16 mouse cellular contexts compared by ENCODE assay signal in the genomic region with DNA sequence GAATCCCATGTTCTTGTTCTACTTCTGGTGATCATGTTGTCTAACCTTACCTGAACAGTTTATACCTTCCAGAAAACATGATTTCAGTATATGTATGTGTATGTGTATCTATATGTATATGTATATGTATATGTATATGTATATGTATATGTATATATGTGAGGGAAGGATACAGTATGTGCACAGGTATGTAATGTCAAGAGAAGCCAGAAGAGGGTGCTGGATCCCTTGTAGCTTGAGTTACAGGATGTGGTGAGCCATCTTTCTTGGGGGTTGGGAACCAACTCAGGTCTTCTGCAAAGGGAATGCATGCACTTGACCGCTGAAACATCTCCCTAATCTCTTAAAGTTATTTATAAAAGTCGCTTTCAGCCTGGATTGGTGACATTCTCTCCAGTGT.
DNase-seq lines count a peak whose midpoint lies in the region; ATAC-seq and TF ChIP-seq lines count a peak whose summit lies in the region.
"Had no signal": no experiment of that assay in that cellular context is flagged by ENCODE, and none has a peak within 500 bp of the region (broad histone marks: within the 10 kb centered on the region; RNA-seq: fewer than 3 reads in every experiment).

No protein-coding gene starts in this region.

- TF ChIP-seq RAD21 in CH12.LX (IDR thresholded peaks at IDR 0.05; ENCODE audit: low read depth, low read length) = peak; percentile 34

- H3K79me2 ChIP-seq in CH12.LX (replicated peaks; ENCODE audit: control insufficient read depth, extremely low read depth, insufficient read depth, poor library complexity, severe bottlenecking) = no peaks in the 10 kb centered on the region

- 84% methylated on average over 2 of the region's 2 CpGs for WGBS in embryonic facial prominence, embryonic 11.5 days
- 81% methylated on average over 2 of the region's 2 CpGs for WGBS in embryonic facial prominence, embryonic 10.5 days
- WGBS in lung, postnatal 0 days = 90% methylated on average over 2 of the region's 2 CpGs

- ATAC-seq in embryonic facial prominence, embryonic 11.5 days (replicated peaks; ENCODE audit: insufficient number of reproducible peaks, low FRiP score, low TSS enrichment, low read depth) = no peak
- ATAC-seq in lung, postnatal 0 days = no peak
- ATAC-seq: intestine, embryonic 16.5 days; Patski had no signal

- no peaks in the 10 kb centered on the region for H3K27me3 ChIP-seq in embryonic facial prominence, embryonic 11.5 days (ENCODE audit: control insufficient read depth, insufficient read depth, low read length)
- H3K27me3 ChIP-seq in embryonic facial prominence, embryonic 10.5 days (replicated peaks; ENCODE audit: low read depth, poor library complexity, severe bottlenecking) = no peaks in the 10 kb centered on the region
- H3K27me3 ChIP-seq in lung, postnatal 0 days (replicated peaks; ENCODE audit: insufficient read depth, low read length) = no peaks in the 10 kb centered on the region
- H3K27me3 ChIP-seq in CH12.LX (replicated peaks) = no peaks in the 10 kb centered on the region
- H3K27me3 ChIP-seq: midbrain, embryonic 12.5 days had no signal

- peak; percentile 25 for DNase-seq in embryonic facial prominence, embryonic 11.5 days (ENCODE audit: low spot score)
- no peak for DNase-seq in embryonic facial prominence, embryonic 10.5 days (ENCODE audit: low spot score)
- no peak for DNase-seq in lung, postnatal 0 days (ENCODE audit: low spot score)
- no peak for DNase-seq in lung, postnatal 36 days
- peak; percentile 30 for DNase-seq in CH12.LX (ENCODE audit: extremely low read depth)
- peak; percentile 0 for DNase-seq in induced T-regulatory cell, adult 2 months (ENCODE audit: low read depth)
- DNase-seq in c-Kit-positive CD71-positive TER-119-positive erythroid progenitor cells, embryonic 14.5 days (ENCODE audit: low spot score) = no peak
- no peak for DNase-seq in layer of hippocampus, postnatal 25 days (ENCODE audit: extremely low spot score in 1 of 2, low spot score in 1 of 2)

- no peak overlapping the region for H3K4me3 ChIP-seq in embryonic facial prominence, embryonic 11.5 days (ENCODE audit: low read depth, low read length)
- H3K4me3 ChIP-seq in embryonic facial prominence, embryonic 10.5 days = no peak overlapping the region
- H3K4me3 ChIP-seq in lung, postnatal 0 days (ENCODE audit: low read depth, low read length) = no peak overlapping the region
- no peak overlapping the region for H3K4me3 ChIP-seq in CH12.LX (replicated peaks in 1 of 3; ENCODE audit: low read depth in 2 of 3, low read length in 2 of 3, poor library complexity in 1 of 3)
- H3K4me3 ChIP-seq: forebrain, embryonic 10.5 days; left cerebral cortex, adult 2 months; midbrain, embryonic 12.5 days had no signal

- TF ChIP-seq POLR2A in CH12.LX (IDR thresholded peaks at IDR 0.05; ENCODE audit: low read depth, low read length) = no peak

- 0 out of 2 replicates have a peak, but pooled peaks have one; percentile 2 for TF ChIP-seq CTCF in lung, postnatal 0 days (IDR thresholded peaks at IDR 0.05)
- peak in 1 of 2 experiments; percentile 50; a peak in 2 of 4 replicates for TF ChIP-seq CTCF in CH12.LX (conservative IDR thresholded peaks at IDR 0.05 in 1 of 2, IDR thresholded peaks at IDR 0.05 in 1 of 2; ENCODE audit: low read depth in 2 of 2, low read length in 2 of 2)

- in situ Hi-C loops in CH12.LX (cut with MboI; ENCODE audit: low pct_ligation_motif_present, low pct_unique_long_range_greater_than_20kb, low sequenced_read_pairs) = no loop called here

- H3K4me2 ChIP-seq in embryonic facial prominence, embryonic 11.5 days (ENCODE audit: low read depth, low read length) = no peak overlapping the region
- no peak overlapping the region for H3K4me2 ChIP-seq in lung, postnatal 0 days (replicated peaks; ENCODE audit: low read depth, low read length)
- no peak overlapping the region for H3K4me2 ChIP-seq in CH12.LX (ENCODE audit: insufficient read depth, low read depth, poor library complexity, severe bottlenecking)
- H3K4me2 ChIP-seq: liver, embryonic 11.5 days; lung, embryonic 14.5 days; midbrain, embryonic 12.5 days had no signal

- TF ChIP-seq EP300 in lung, postnatal 0 days (IDR thresholded peaks at IDR 0.05) = no peak
- TF ChIP-seq EP300 in CH12.LX (IDR thresholded peaks at IDR 0.05; ENCODE audit: low read length) = no peak

- H3K27ac ChIP-seq in embryonic facial prominence, embryonic 11.5 days (replicated peaks; ENCODE audit: low read depth, low read length) = no peak overlapping the region
- H3K27ac ChIP-seq in embryonic facial prominence, embryonic 10.5 days (replicated peaks) = no peak overlapping the region
- no peak overlapping the region for H3K27ac ChIP-seq in lung, postnatal 0 days (ENCODE audit: low read length)
- H3K27ac ChIP-seq in CH12.LX (ENCODE audit: insufficient read depth, low read depth) = no peak overlapping the region
- H3K27ac ChIP-seq: forebrain, embryonic 10.5 days; left cerebral cortex, adult 2 months; macrophage had no signal

- no peaks in the 10 kb centered on the region for H3K9me3 ChIP-seq in embryonic facial prominence, embryonic 11.5 days (replicated peaks; ENCODE audit: control insufficient read depth, low read length)
- no peaks in the 10 kb centered on the region for H3K9me3 ChIP-seq in embryonic facial prominence, embryonic 10.5 days
- no peaks in the 10 kb centered on the region for H3K9me3 ChIP-seq in lung, postnatal 0 days (ENCODE audit: low read length)
- no peaks in the 10 kb centered on the region for H3K9me3 ChIP-seq in CH12.LX (replicated peaks; ENCODE audit: low read length)
- H3K9me3 ChIP-seq: forebrain, embryonic 10.5 days; midbrain, embryonic 12.5 days had no signal

- H3K36me3 ChIP-seq in embryonic facial prominence, embryonic 11.5 days (replicated peaks; ENCODE audit: control insufficient read depth, insufficient read depth, low read depth, low read length) = no peaks in the 10 kb centered on the region
- no peaks in the 10 kb centered on the region for H3K36me3 ChIP-seq in embryonic facial prominence, embryonic 10.5 days (replicated peaks)
- H3K36me3 ChIP-seq in lung, postnatal 0 days (ENCODE audit: insufficient read depth, low read length) = no peaks in the 10 kb centered on the region
- no peaks in the 10 kb centered on the region for H3K36me3 ChIP-seq in CH12.LX (replicated peaks in 1 of 2; ENCODE audit: control insufficient read depth in 1 of 2, insufficient read depth in 1 of 2, low read length in 1 of 2)
- H3K36me3 ChIP-seq: forebrain, embryonic 10.5 days; midbrain, embryonic 12.5 days had no signal

- no peaks in the 10 kb centered on the region for H3K4me1 ChIP-seq in embryonic facial prominence, embryonic 11.5 days (ENCODE audit: control insufficient read depth, insufficient read depth, low read length)
- H3K4me1 ChIP-seq in embryonic facial prominence, embryonic 10.5 days = peaks cover 9% of the 10 kb centered on the region; the same call in 1 of the 2 replicates
- H3K4me1 ChIP-seq in lung, postnatal 0 days (ENCODE audit: insufficient read depth, low read depth, low read length) = no peaks in the 10 kb centered on the region
- no peaks in the 10 kb centered on the region for H3K4me1 ChIP-seq in CH12.LX (ENCODE audit: control insufficient read depth in 1 of 2, insufficient read depth in 2 of 2)
- H3K4me1 ChIP-seq: forebrain, embryonic 10.5 days; midbrain, embryonic 12.5 days had no signal

- H3K9ac ChIP-seq in embryonic facial prominence, embryonic 11.5 days (replicated peaks; ENCODE audit: low read length) = no peak overlapping the region
- H3K9ac ChIP-seq in lung, postnatal 0 days (replicated peaks; ENCODE audit: low read depth) = no peak overlapping the region
- no peak overlapping the region for H3K9ac ChIP-seq in CH12.LX (ENCODE audit: insufficient read depth, low read depth)
- H3K9ac ChIP-seq: lung, embryonic 14.5 days; midbrain, embryonic 12.5 days had no signal

- dilution Hi-C loops in CH12.LX (cut with MboI; ENCODE audit: extremely low pct_ligation_motif_present, extremely low pct_unique_long_range_greater_than_20kb, low sequenced_read_pairs) = no loop called here

TF ChIP-seq in CH12.LX, 34 proteins besides CTCF, POLR2A, EP300 and RAD21:
- TF ChIP-seq JUN (IDR thresholded peaks at IDR 0.05; ENCODE audit: insufficient read depth, low read depth, low read length) (no peak), SMC3 (IDR thresholded peaks at IDR 0.05; ENCODE audit: low read depth, low read length) (peak; percentile 27)
TF ChIP-seq in CH12.LX: peak in this region for 1.

Comparison
In these comparisons a context has a peak if more than half of its experiments do, and no peak if none do; other contexts are left out.
1. DNase-seq: peak in embryonic facial prominence, embryonic 11.5 days (single experiment), CH12.LX (single experiment) and induced T-regulatory cell, adult 2 months (single experiment); none in embryonic facial prominence, embryonic 10.5 days (single experiment), lung, postnatal 0 days (single experiment), lung, postnatal 36 days (single experiment), c-Kit-positive CD71-positive TER-119-positive erythroid progenitor cells, embryonic 14.5 days (single experiment) and layer of hippocampus, postnatal 25 days (0 of 2).